Mouse (Mus musculus): ENCODE results near the gene Cry2. TPM values are rescaled to one million over a fixed set of nuclear protein-coding genes. Genes with fewer than 3 reads are reported as not detected.
A peak's percentile ranks its signal among the peaks of the same experiment; 100 is the strongest.

Gene Cry2
- polyA plus RNA-seq, 2 experiments, result 6.0 to 6.2 TPM

DNA sequence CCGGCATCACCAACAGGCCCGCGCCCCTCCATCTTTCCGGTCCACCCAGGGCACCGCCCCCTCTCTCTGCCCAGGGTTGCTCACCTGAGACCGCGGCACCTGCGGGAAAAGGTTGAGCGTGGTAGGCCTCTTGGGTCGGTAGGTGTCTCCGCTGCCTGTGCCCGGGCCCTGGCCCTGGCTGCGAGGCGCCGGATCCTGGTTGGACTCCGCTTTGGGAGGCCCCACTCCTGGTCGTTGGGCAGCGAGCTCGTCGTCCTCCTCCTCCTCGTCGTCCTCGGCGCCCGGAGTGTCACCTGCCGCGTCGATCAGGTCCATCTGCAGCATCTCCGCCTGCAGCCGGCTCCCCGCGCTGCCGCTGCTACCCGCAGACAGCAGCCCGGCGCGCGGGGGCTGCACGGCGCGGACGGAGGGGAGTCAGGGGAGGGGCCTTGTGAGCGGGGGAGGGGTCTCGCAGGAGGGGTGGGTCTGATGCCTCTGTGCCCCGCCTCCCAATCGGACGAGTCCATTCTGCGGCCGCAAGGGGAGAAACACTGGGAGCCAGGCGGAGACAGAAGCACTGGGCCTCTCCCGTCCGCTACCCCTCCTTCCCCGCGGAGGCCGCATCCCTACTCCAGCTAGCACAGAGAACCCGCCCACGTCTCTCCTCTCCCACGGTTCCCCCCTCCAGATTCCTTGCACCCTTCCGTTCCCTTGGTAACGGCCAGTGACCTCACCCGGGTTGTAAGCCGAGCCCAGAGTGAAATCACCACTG is 44.8 kb downstream of the Cry2 start:
- peak overlapping the region; percentile 20 to 42 for H3K4me3 ChIP-seq (ENCODE audit: insufficient read depth in 1 of 2, low read depth in 2 of 2, low read length in 2 of 2)
- H3K4me2 ChIP-seq (ENCODE audit: low read depth), result peak overlapping the region; percentile 52
- ATAC-seq (ENCODE audit: insufficient read depth) (peak; percentile 27; the same call in 1 of the 2 replicates), DNase-seq (ENCODE audit: low read depth in 3 of 3, low spot score in 3 of 3) (no peak)
- no peak overlapping the region for H3K27ac ChIP-seq
- H3K27me3 ChIP-seq (ENCODE audit: control insufficient read depth, insufficient read depth, low read length), result peaks cover 58% of the 10 kb centered on the region
- TF ChIP-seq CTCF (IDR thresholded peaks at IDR 0.05; ENCODE audit: low read depth) (no peak), EP300 (IDR thresholded peaks at IDR 0.05; ENCODE audit: low read depth) (no peak)
- H3K9me3 ChIP-seq (ENCODE audit: control insufficient read depth, low read length), result no peaks in the 10 kb centered on the region
- H3K4me1 ChIP-seq (replicated peaks; ENCODE audit: control insufficient read depth in 2 of 2, insufficient read depth in 2 of 2, low read length in 1 of 2), result peaks cover 0 to 4% of the 10 kb centered on the region in 2 experiments; a peak in 2 of 4 replicates
- WGBS (ENCODE audit: insufficient replicate concordance), result 2% methylated on average over 58 of the region's 62 CpGs
- H3K36me3 ChIP-seq (replicated peaks; ENCODE audit: control insufficient read depth, insufficient read depth, low read depth), result no peaks in the 10 kb centered on the region
- H3K9ac ChIP-seq (replicated peaks), result no peak overlapping the region

DNA sequence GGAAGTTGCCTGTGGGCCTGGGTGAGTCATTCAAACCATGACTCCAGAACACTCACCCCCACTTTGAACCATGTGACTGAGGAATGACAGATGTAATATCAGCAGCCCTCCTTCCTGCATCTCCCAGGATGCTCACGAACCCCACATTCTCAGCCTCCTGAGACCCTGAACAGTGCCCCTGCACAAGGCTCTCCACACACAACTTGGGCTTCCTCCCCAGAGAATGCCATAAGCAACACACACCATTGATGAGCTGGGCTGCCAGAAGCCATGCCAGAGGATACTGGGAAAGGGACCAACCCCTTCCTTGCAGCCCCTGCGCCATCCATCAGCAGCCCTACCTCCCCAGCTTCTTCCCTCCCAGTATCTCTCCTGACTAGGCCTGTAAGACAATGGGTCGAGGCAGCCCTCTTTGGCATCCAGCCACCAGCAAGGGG is 45.7 kb downstream of the Cry2 start:
- DNase-seq (ENCODE audit: low read depth in 3 of 3, low spot score in 3 of 3) (no peak), ATAC-seq (ENCODE audit: insufficient read depth) (no peak)
- Histone ChIP-seq H3K9ac (replicated peaks) (no peak overlapping the region), H3K4me2 (ENCODE audit: low read depth) (no peak overlapping the region), H3K27me3 (ENCODE audit: control insufficient read depth, insufficient read depth, low read length) (peaks cover 54% of the 10 kb centered on the region), H3K27ac (no peak overlapping the region), H3K4me1 (replicated peaks; ENCODE audit: control insufficient read depth in 2 of 2, insufficient read depth in 2 of 2, low read length in 1 of 2) (peaks cover 0 to 4% of the 10 kb centered on the region in 2 experiments; a peak in 2 of 4 replicates), H3K36me3 (replicated peaks; ENCODE audit: control insufficient read depth, insufficient read depth, low read depth) (no peaks in the 10 kb centered on the region), H3K9me3 (ENCODE audit: control insufficient read depth, low read length) (no peaks in the 10 kb centered on the region), H3K4me3 (ENCODE audit: insufficient read depth in 1 of 2, low read depth in 2 of 2, low read length in 2 of 2) (no peak overlapping the region)
- TF ChIP-seq EP300 (IDR thresholded peaks at IDR 0.05; ENCODE audit: low read depth) (no peak), CTCF (IDR thresholded peaks at IDR 0.05; ENCODE audit: low read depth) (no peak)
- WGBS (ENCODE audit: insufficient replicate concordance), result 46% methylated on average over 3 of the region's 3 CpGs

DNA sequence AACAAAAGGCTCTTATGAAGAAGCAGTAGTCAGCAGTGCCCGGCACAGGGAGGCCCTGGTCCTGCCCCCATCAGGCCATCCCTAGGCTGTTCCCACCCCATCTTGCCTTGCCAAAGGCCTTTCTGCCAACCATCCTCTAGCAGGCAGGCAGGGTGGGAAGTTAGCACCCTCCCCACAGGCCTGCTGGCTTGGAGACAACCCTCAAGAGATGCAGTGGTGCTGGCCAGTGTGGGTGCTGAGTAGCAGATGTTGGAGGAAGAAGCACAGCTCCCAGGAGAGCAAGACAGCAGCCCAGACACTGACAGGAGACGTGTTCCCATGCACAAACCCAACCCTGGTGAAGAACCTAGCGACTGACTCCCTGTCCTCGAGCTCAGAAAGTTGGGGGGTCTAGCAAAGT is 46.2 kb downstream of the Cry2 start:
- no peak for ATAC-seq (ENCODE audit: insufficient read depth)
- Histone ChIP-seq H3K4me2 (ENCODE audit: low read depth) (no peak overlapping the region), H3K27me3 (ENCODE audit: control insufficient read depth, insufficient read depth, low read length) (peaks cover 51% of the 10 kb centered on the region), H3K27ac (no peak overlapping the region), H3K36me3 (replicated peaks; ENCODE audit: control insufficient read depth, insufficient read depth, low read depth) (no peaks in the 10 kb centered on the region), H3K9ac (replicated peaks) (no peak overlapping the region), H3K4me1 (replicated peaks; ENCODE audit: control insufficient read depth in 2 of 2, insufficient read depth in 2 of 2, low read length in 1 of 2) (peaks cover 0 to 4% of the 10 kb centered on the region in 2 experiments; a peak in 2 of 4 replicates), H3K9me3 (ENCODE audit: control insufficient read depth, low read length) (no peaks in the 10 kb centered on the region), H3K4me3 (ENCODE audit: insufficient read depth in 1 of 2, low read depth in 2 of 2, low read length in 2 of 2) (no peak overlapping the region)
- WGBS (ENCODE audit: insufficient replicate concordance), result 43% methylated on average over 4 of the region's 4 CpGs
- TF ChIP-seq EP300 (IDR thresholded peaks at IDR 0.05; ENCODE audit: low read depth), result no peak
- TF ChIP-seq CTCF (IDR thresholded peaks at IDR 0.05; ENCODE audit: low read depth), result no peak
- DNase-seq (ENCODE audit: low read depth in 3 of 3, low spot score in 3 of 3), result no peak

DNA sequence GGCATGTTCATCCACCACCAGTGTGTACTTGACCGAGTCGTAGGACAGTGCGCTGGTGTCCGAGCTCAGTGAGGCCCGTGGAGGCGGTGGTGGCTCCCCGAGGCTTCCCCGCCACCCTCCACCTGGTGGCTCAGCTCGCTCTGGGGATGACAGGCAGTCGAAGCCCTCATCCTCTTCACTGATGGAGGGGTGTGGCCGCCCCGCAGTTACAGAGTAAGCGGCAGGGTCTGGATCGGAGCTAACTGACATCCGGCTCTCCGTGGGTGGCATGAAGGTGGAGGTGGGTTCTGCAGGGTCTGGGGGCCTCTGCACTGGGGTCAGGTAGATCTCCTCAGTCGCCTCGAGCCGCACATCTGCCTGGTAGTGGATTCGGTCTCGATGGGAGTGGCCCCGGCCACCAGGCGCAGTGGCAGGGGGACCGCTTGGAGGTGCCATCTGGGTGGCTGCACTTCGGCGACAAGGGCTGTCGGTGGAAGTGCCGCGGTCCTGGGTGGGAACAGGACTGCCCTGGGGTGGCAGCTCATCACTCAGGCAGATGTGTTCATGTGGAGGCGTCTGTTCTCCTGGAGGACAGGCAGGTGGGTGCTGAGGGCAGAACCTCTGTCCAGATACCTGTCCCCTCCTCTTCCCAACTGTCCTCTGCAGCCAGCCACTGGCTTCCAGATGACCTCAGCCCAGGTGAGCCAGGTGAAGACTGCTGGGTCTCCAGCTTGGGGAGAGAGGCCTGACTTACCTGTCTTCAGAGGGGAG is 46.8 kb downstream of the Cry2 start:
- no peak overlapping the region for H3K27ac ChIP-seq
- no peaks in the 10 kb centered on the region for H3K9me3 ChIP-seq (ENCODE audit: control insufficient read depth, low read length)
- no peak overlapping the region for H3K4me2 ChIP-seq (ENCODE audit: low read depth)
- TF ChIP-seq EP300 (IDR thresholded peaks at IDR 0.05; ENCODE audit: low read depth) (no peak), CTCF (IDR thresholded peaks at IDR 0.05; ENCODE audit: low read depth) (no peak)
- H3K27me3 ChIP-seq (ENCODE audit: control insufficient read depth, insufficient read depth, low read length), result peaks cover 45% of the 10 kb centered on the region
- no peak for ATAC-seq (ENCODE audit: insufficient read depth)
- no peak for DNase-seq (ENCODE audit: low read depth in 3 of 3, low spot score in 3 of 3)
- 72% methylated on average over 30 of the region's 30 CpGs for WGBS (ENCODE audit: insufficient replicate concordance)
- H3K9ac ChIP-seq (replicated peaks), result no peak overlapping the region
- peaks cover 0 to 4% of the 10 kb centered on the region in 2 experiments; a peak in 2 of 4 replicates for H3K4me1 ChIP-seq (replicated peaks; ENCODE audit: control insufficient read depth in 2 of 2, insufficient read depth in 2 of 2, low read length in 1 of 2)
- no peaks in the 10 kb centered on the region for H3K36me3 ChIP-seq (replicated peaks; ENCODE audit: control insufficient read depth, insufficient read depth, low read depth)
- no peak overlapping the region for H3K4me3 ChIP-seq (ENCODE audit: insufficient read depth in 1 of 2, low read depth in 2 of 2, low read length in 2 of 2)

Data from liver, embryonic 14.5 days (tissue).